Mouse (Mus musculus) C2C12 (cell line): Measurements from ENCODE around the gene Hcn2. TPM values are rescaled to one million over a fixed set of nuclear protein-coding genes. Genes with fewer than 3 reads are reported as not detected.

ENCODE experiments used
- H3K27me3 ChIP-seq: one replicate; pipeline ENCODE4 v1.6.1; 2011; ENCODE audit not compliant: control insufficient read depth, insufficient read depth, insufficient read length
- H3K36me3 ChIP-seq: one replicate; pipeline ENCODE4 v1.6.1; 2011; ENCODE audit not compliant: control insufficient read depth, insufficient read depth
- H3K4me3 ChIP-seq: one replicate; pipeline ENCODE4 v1.5.1; 2011; ENCODE audit warnings: mild to moderate bottlenecking, control low read depth; ENCODE audit not compliant: poor library complexity, insufficient read depth, severe bottlenecking
- H3K79me2 ChIP-seq: one replicate; pipeline ENCODE4 v1.6.1; 2011; ENCODE audit not compliant: control insufficient read depth, insufficient read depth
- H3K79me3 ChIP-seq: one replicate; pipeline ENCODE4 v1.6.1; 2011; ENCODE audit warnings: low read depth, control low read depth
- H3ac ChIP-seq: one replicate; pipeline ENCODE3; 2011; ENCODE audit warnings: low read depth; ENCODE audit not compliant: control insufficient read depth, insufficient read length
- CEBPB ChIP-seq: IDR thresholded peaks from one replicate; pipeline ENCODE4 v1.6.1; 2011; ENCODE audit warnings: low read depth, mild to moderate bottlenecking, control low read depth, moderate library complexity
- CTCF ChIP-seq: IDR thresholded peaks from one replicate; pipeline ENCODE4 v1.5.1; 2011; ENCODE audit not compliant: control insufficient read depth, insufficient read depth, insufficient read length
- FOSL1 ChIP-seq: IDR thresholded peaks from one replicate; pipeline ENCODE4 v1.8.0; 2011; ENCODE audit warnings: mild to moderate bottlenecking, low read length; ENCODE audit not compliant: poor library complexity, insufficient read depth, severe bottlenecking
- MAX ChIP-seq: IDR thresholded peaks from one replicate; pipeline ENCODE4 v1.6.1; 2011; ENCODE audit warnings: mild to moderate bottlenecking, control low read depth
- MYOD1 ChIP-seq: IDR thresholded peaks from one replicate; pipeline ENCODE4 v1.6.1; 2011; ENCODE audit warnings: low read depth; ENCODE audit not compliant: control insufficient read depth, insufficient read length
- MYOG ChIP-seq: IDR thresholded peaks from one replicate; pipeline ENCODE4 v1.6.1; 2011; ENCODE audit not compliant: control insufficient read depth, insufficient read length; ENCODE audit errors: extremely low read depth
- USF1 ChIP-seq: IDR thresholded peaks from one replicate; pipeline ENCODE4 v1.6.1; 2011; ENCODE audit warnings: low read depth, mild to moderate bottlenecking, control low read depth, moderate library complexity
- polyA plus RNA-seq: library from polyadenylated mRNA; unstranded; fragments of >200 nt; fragmentation: generic; extraction: Trizol; gene quantifications from one replicate; pipeline ENCODE4 v1.2.1, GENCODE M21; 2012; ENCODE audit warnings: missing spikeins

Hcn2 gene
- polyA plus RNA-seq, 1 experiment: 0.34 TPM

- no peak overlapping the region for H3K4me3 ChIP-seq
- H3K79me3 ChIP-seq: peaks cover 2% of the 10 kb centered on the region
- TF ChIP-seq USF1 (no peak), CEBPB (no peak), FOSL1 (no peak), MYOD1 (no peak), MAX (no peak), CTCF (no peak), MYOG (no peak)
- H3K79me2 ChIP-seq: no peaks in the 10 kb centered on the region
- no peaks in the 10 kb centered on the region for H3K27me3 ChIP-seq
- peaks cover 80% of the 10 kb centered on the region for H3K36me3 ChIP-seq
- H3ac ChIP-seq: no peak overlapping the region
These were observed 21.8 kb downstream of the Hcn2 start for GRCm38 (mm10) chr10:79738259-79738658.

GRCm38 (mm10) chr10:79739234-79739633 lies 22.8 kb downstream of the Hcn2 start:
- Histone ChIP-seq H3K79me2 (no peaks in the 10 kb centered on the region), H3K4me3 (no peak overlapping the region), H3K79me3 (peaks cover 2% of the 10 kb centered on the region), H3ac (no peak overlapping the region), H3K27me3 (no peaks in the 10 kb centered on the region), H3K36me3 (peaks cover 80% of the 10 kb centered on the region)
- TF ChIP-seq CTCF (no peak), MAX (no peak), FOSL1 (no peak), MYOD1 (no peak), CEBPB (no peak), MYOG (no peak), USF1 (no peak)

- Histone ChIP-seq H3K27me3 (no peaks in the 10 kb centered on the region), H3ac (no peak overlapping the region), H3K36me3 (peaks cover 75% of the 10 kb centered on the region), H3K79me3 (peaks cover 9% of the 10 kb centered on the region), H3K79me2 (peaks cover 10% of the 10 kb centered on the region), H3K4me3 (no peak overlapping the region)
- TF ChIP-seq CTCF (no peak), MYOG (no peak), FOSL1 (no peak), MYOD1 (no peak), USF1 (no peak)
These were observed 24.4 kb downstream of the Hcn2 start for GRCm38 (mm10) chr10:79740863-79741262.

- Histone ChIP-seq H3K79me3 (peaks cover 10% of the 10 kb centered on the region), H3K36me3 (peaks cover 56% of the 10 kb centered on the region), H3ac (no peak overlapping the region), H3K4me3 (no peak overlapping the region), H3K79me2 (peaks cover 14% of the 10 kb centered on the region), H3K27me3 (no peaks in the 10 kb centered on the region)
- no peak for TF ChIP-seq MAX
These were observed 26.7 kb downstream of the Hcn2 start for GRCm38 (mm10) chr10:79743161-79743560.

GRCm38 (mm10) chr10:79743650-79744365 lies 27.4 kb downstream of the Hcn2 start:
- TF ChIP-seq CEBPB: no peak
- no peak for TF ChIP-seq MAX
- no peak for TF ChIP-seq MYOD1
- no peak for TF ChIP-seq FOSL1
- no peak for TF ChIP-seq USF1
- no peak for TF ChIP-seq CTCF
- no peak for TF ChIP-seq MYOG
- Histone ChIP-seq H3K79me2 (peaks cover 14% of the 10 kb centered on the region), H3K27me3 (no peaks in the 10 kb centered on the region), H3K36me3 (peaks cover 50% of the 10 kb centered on the region), H3ac (no peak overlapping the region), H3K79me3 (peaks cover 10% of the 10 kb centered on the region), H3K4me3 (no peak overlapping the region)

- no peak for TF ChIP-seq MAX
- TF ChIP-seq USF1: no peak
- no peak for TF ChIP-seq MYOD1
- no peak for TF ChIP-seq CEBPB
- TF ChIP-seq MYOG: no peak
- TF ChIP-seq CTCF: no peak
- no peak for TF ChIP-seq FOSL1
- no peaks in the 10 kb centered on the region for H3K27me3 ChIP-seq
- H3ac ChIP-seq: no peak overlapping the region
- peaks cover 7% of the 10 kb centered on the region for H3K79me3 ChIP-seq
- H3K36me3 ChIP-seq: peaks cover 34% of the 10 kb centered on the region
- H3K4me3 ChIP-seq: peak overlapping the region; percentile 43
- peaks cover 14% of the 10 kb centered on the region for H3K79me2 ChIP-seq
These were observed 29.0 kb downstream of the Hcn2 start for GRCm38 (mm10) chr10:79745411-79745810.
